Mouse (Mus musculus) midbrain, postnatal 0 days (tissue): ENCODE measurements around the gene Ugt1a7c. TPM values are rescaled to one million over a fixed set of nuclear protein-coding genes. Genes with fewer than 3 reads are reported as not detected.
"Not testable (repeated sequence)": the region's sequence is repeated elsewhere in the genome, so short reads cannot be mapped to it uniquely, and the experiment has no call there.

Experiments
- ATAC-seq: fragments of 200-750 bp; cut with Nextera tagmentation; 2 replicates; pipeline ENCODE4 v1.8.0; 2017; ENCODE audit warnings: moderate number of reproducible peaks, mild to moderate bottlenecking, moderate TSS enrichment, moderate library complexity; ENCODE audit not compliant: low FRiP score
- DNase-seq: peaks from one replicate; pipeline ENCODE4 v3.0.0-alpha.2; 2015; ENCODE audit warnings: low spot score
- H3K27ac ChIP-seq: fragments of 300-500 bp; sonication (generic); 2 replicates; pipeline ENCODE4 v1.5.1; 2014; ENCODE audit warnings: low read depth, mild to moderate bottlenecking, low read length, mixed read lengths
- H3K27me3 ChIP-seq: fragments of 300-500 bp; sonication (generic); 2 replicates; pipeline ENCODE4 v1.6.1; 2014; ENCODE audit warnings: low read length, control low read depth, mixed read lengths; ENCODE audit not compliant: insufficient read depth
- H3K36me3 ChIP-seq: fragments of 300-500 bp; sonication (generic); 2 replicates; pipeline ENCODE4 v1.6.1; 2014; ENCODE audit warnings: low read length, control low read depth, mixed read lengths; ENCODE audit not compliant: insufficient read depth
- H3K4me1 ChIP-seq: fragments of 300-500 bp; sonication (generic); 2 replicates; pipeline ENCODE4 v1.6.1; 2014; ENCODE audit warnings: mild to moderate bottlenecking, control low read depth, antibody characterized with exemption, low read length, mixed read lengths; ENCODE audit not compliant: insufficient read depth
- H3K4me2 ChIP-seq: fragments of 300-500 bp; sonication (generic); 2 replicates; pipeline ENCODE4 v1.6.1; 2014; ENCODE audit warnings: low read depth, mild to moderate bottlenecking, low read length, mixed read lengths; ENCODE audit not compliant: poor library complexity, severe bottlenecking
- H3K4me3 ChIP-seq: fragments of 300-500 bp; sonication (generic); 2 replicates; pipeline ENCODE4 v1.5.1; 2014; ENCODE audit warnings: low read depth, mild to moderate bottlenecking, low read length, moderate library complexity
- H3K9ac ChIP-seq: fragments of 300-500 bp; sonication (generic); replicated peaks from 2 replicates; pipeline ENCODE4 v1.6.1; 2014; ENCODE audit warnings: mild to moderate bottlenecking, low read length, moderate library complexity, mixed read lengths; ENCODE audit not compliant: poor library complexity, severe bottlenecking
- H3K9me3 ChIP-seq: fragments of 300-500 bp; sonication (generic); 2 replicates; pipeline ENCODE4 v1.6.1; 2016; ENCODE audit warnings: low read length, control low read depth
- CTCF ChIP-seq: IDR thresholded peaks from 2 replicates; pipeline ENCODE4 v1.5.1; 2016; ENCODE audit warnings: antibody characterized with exemption, mild to moderate bottlenecking
- WGBS: fragments of 180-500 bp; shearing (Covaris S2); extraction: QIAGEN DNeasy Blood & Tissue Kit; methylation state at CpG from one replicate; pipeline ENCODE4 v1.1.7; 2014; 5-methylcytosine and 5-hydroxymethylcytosine counted together
- polyA plus RNA-seq: library from polyadenylated mRNA; unstranded; fragments of >200 nt; fragmentation: Nextera tagmentation; extraction: Ambion mirVana; gene quantifications from 2 replicates; pipeline ENCODE4 v1.2.1, GENCODE M21; 2015
- total RNA-seq: library from RNA; depleted of rRNA; stranded (reverse); fragments of >200 nt; gene quantifications from 2 replicates; pipeline ENCODE4 v1.2.3, GENCODE M21; 2014

Gene Ugt1a7c
- total and polyA plus RNA-seq, 2 experiments from 2014 or later = 1.5 to 1.6 TPM

- Histone ChIP-seq H3K4me1 (no peaks in the 10 kb centered on the region), H3K4me2 (no peak overlapping the region), H3K36me3 (no peaks in the 10 kb centered on the region), H3K27me3 (no peaks in the 10 kb centered on the region), H3K9me3 (no peaks in the 10 kb centered on the region), H3K27ac (no peak overlapping the region), H3K4me3 (no peak overlapping the region), H3K9ac (no peak overlapping the region)
- ATAC-seq (no peak), DNase-seq (no peak)
- no peak for TF ChIP-seq CTCF
- WGBS = 73% methylated on average over 2 of the region's 2 CpGs
Observed at GRCm38 (mm10) chr1:88136646-88137045, 41.8 kb downstream of the Ugt1a7c start.

DNA sequence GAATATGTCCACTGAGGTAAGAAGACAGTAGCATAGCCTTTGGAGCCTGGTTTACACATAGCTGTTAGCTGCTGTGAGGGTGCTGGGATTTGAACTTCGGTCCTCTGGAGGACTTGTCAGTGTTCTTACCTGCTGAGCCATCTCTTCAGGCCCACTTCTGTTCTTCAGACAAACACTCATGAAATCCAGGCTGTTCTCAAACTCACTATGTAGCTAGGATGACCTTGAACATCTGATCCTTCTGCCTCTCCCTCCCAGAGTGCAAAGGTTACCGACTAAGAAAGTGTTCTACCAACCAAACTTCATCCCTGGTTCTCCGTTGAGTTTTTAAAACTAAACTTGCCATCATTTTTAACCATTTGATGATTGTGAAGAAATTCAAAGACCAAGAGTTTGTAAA is 42.4 kb downstream of the Ugt1a7c start:
- Histone ChIP-seq H3K4me1 (no peaks in the 10 kb centered on the region), H3K36me3 (no peaks in the 10 kb centered on the region), H3K9ac (no peak overlapping the region), H3K27ac (no peak overlapping the region), H3K4me2 (no peak overlapping the region), H3K9me3 (no peaks in the 10 kb centered on the region), H3K4me3 (no peak overlapping the region), H3K27me3 (no peaks in the 10 kb centered on the region)
- TF ChIP-seq CTCF = no peak
- 81% methylated on average over 3 of the region's 3 CpGs for WGBS
- DNase-seq = no peak
- no peak for ATAC-seq

- Histone ChIP-seq H3K36me3 (no peaks in the 10 kb centered on the region), H3K4me1 (no peaks in the 10 kb centered on the region), H3K9ac (no peak overlapping the region), H3K4me3 (no peak overlapping the region), H3K4me2 (no peak overlapping the region), H3K27ac (no peak overlapping the region), H3K27me3 (no peaks in the 10 kb centered on the region), H3K9me3 (no peaks in the 10 kb centered on the region)
- TF ChIP-seq CTCF = no peak
- ATAC-seq (no peak), DNase-seq (no peak)
- WGBS = 97% methylated on average over 1 of the region's 1 CpGs
Observed at GRCm38 (mm10) chr1:88138145-88138544, 43.3 kb downstream of the Ugt1a7c start.

- H3K4me1 ChIP-seq, H3K27me3 ChIP-seq, H3K4me3 ChIP-seq, H3K36me3 ChIP-seq, DNase-seq, ATAC-seq, H3K4me2 ChIP-seq, H3K9ac ChIP-seq, H3K9me3 ChIP-seq, H3K27ac ChIP-seq: not testable (repeated sequence)
- WGBS = 53% methylated on average over 1 of the region's 1 CpGs
Observed at GRCm38 (mm10) chr1:88140492-88140891, 45.6 kb downstream of the Ugt1a7c start.

DNA sequence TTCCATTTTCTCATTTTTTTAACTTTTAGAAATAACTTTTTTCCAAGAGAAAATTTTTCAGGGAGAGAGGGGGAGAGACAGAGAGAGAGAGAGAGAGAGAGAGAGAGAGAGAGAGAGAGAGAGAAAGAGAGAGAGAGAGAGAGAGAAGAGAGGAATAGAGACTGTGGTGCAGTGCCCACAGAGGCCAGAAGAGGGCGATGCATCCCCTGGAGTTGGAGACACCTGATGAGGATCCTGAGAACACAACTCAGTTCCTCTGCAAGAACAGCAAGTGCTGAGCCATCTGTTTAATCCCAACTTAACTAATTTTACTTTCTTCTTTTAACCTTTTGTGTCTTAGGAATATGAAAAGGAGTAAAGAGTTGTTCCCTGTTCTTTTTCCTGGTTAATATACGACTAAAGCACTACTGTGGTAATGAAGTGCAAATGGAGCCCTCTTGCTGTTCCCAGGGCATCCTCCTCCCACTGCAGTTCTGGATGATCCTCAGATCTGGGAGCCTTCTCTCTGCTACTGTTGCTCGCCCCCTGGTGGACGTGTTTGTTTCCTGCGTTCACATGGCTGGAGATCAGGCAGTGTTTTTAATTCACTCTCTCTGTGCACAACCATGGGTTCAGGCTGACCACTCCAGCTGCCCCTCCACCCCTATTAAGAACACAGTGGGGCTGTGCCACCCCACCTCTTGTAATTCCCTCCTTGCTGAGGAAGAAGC is 49.3 kb downstream of the Ugt1a7c start:
- H3K9ac ChIP-seq, H3K4me1 ChIP-seq, ATAC-seq, H3K27me3 ChIP-seq, H3K36me3 ChIP-seq, H3K27ac ChIP-seq, H3K4me2 ChIP-seq, H3K4me3 ChIP-seq, H3K9me3 ChIP-seq: not testable (repeated sequence)
- 3% methylated on average over 5 of the region's 5 CpGs for WGBS
- peak; percentile 26 for DNase-seq
- TF ChIP-seq CTCF = peak; percentile 50

GRCm38 (mm10) chr1:88145278-88145677 is 50.4 kb downstream of the Ugt1a7c start:
- not testable (repeated sequence) for H3K27ac ChIP-seq, H3K9ac ChIP-seq, H3K4me3 ChIP-seq, H3K27me3 ChIP-seq, ATAC-seq, H3K9me3 ChIP-seq, H3K4me2 ChIP-seq, H3K4me1 ChIP-seq, H3K36me3 ChIP-seq
- DNase-seq = peak; percentile 8
- peak; percentile 51 for TF ChIP-seq CTCF
- 69% methylated on average over 2 of the region's 2 CpGs for WGBS
